ENCODE assay signal across 25 mouse cellular contexts in the genomic region with DNA sequence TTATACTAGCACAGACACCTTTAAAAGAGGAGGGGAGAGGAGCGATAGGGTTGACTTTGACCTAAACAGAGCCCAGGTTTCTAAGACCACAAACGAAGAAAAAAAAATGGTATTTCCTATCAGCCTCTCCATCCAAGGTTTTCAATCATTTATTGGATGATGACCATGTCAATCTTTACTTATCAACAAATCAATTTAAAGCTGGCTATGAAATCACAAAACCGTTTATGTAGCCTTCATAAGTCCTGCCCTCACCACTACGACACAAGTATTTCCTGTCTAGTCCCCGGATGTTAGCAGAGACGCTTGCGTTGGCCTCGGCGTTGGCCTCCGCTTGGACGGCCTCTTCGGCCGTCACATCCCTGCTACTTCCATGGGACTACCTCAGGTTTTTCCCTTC. TPM values are rescaled to one million over a fixed set of nuclear protein-coding genes. Genes with fewer than 3 reads are reported as not detected.
"Had no signal": no experiment of that assay in that cellular context is flagged by ENCODE, and none has a peak within 500 bp of the region (broad histone marks: within the 10 kb centered on the region; RNA-seq: fewer than 3 reads in every experiment).

TSS of gene Gm6268 (plus strand) at position 301 of the 400 bp plus-strand sequence.

- DNase-seq: retina, postnatal 1 day; right cerebral cortex, adult 18-20 months; right cerebral cortex, postnatal 14 days; right cerebral cortex, postnatal 25 days; right cerebral cortex, postnatal 4 days; spleen, adult 18-20 months; thymus, adult 18-20 months; thymus, adult 2 months; thymus, postnatal 14 days; thymus, postnatal 25 days; thymus, postnatal 36 days; thymus, postnatal 4 days had no signal

- H3K4me2 ChIP-seq: neural tube, embryonic 12.5 days; neural tube, embryonic 13.5 days; neural tube, embryonic 15.5 days; stomach, embryonic 15.5 days had no signal

- H3K4me1 ChIP-seq: neural tube, embryonic 12.5 days; neural tube, embryonic 13.5 days; neural tube, embryonic 15.5 days; stomach, embryonic 15.5 days had no signal

- H3K4me3 ChIP-seq: neural tube, embryonic 12.5 days; neural tube, embryonic 13.5 days; neural tube, embryonic 15.5 days; stomach, embryonic 15.5 days had no signal

- H3K27ac ChIP-seq: neural tube, embryonic 12.5 days; neural tube, embryonic 13.5 days; neural tube, embryonic 15.5 days; stomach, embryonic 15.5 days; stomach, postnatal 0 days had no signal

- H3K9ac ChIP-seq: neural tube, embryonic 12.5 days; neural tube, embryonic 13.5 days; neural tube, embryonic 15.5 days; stomach, embryonic 15.5 days had no signal

- H3K36me3 ChIP-seq: neural tube, embryonic 12.5 days; neural tube, embryonic 13.5 days; neural tube, embryonic 15.5 days; stomach, embryonic 15.5 days had no signal

- H3K27me3 ChIP-seq: neural tube, embryonic 12.5 days; neural tube, embryonic 13.5 days; neural tube, embryonic 15.5 days; stomach, embryonic 15.5 days had no signal

- H3K9me3 ChIP-seq: neural tube, embryonic 12.5 days; neural tube, embryonic 13.5 days; neural tube, embryonic 15.5 days; stomach, embryonic 15.5 days had no signal

RNA-seq across cellular contexts. Expression of gene Gm6268, which starts in this region (rescaled TPM):
- polyA plus RNA-seq: neural tube, embryonic 11.5 days; neural tube, embryonic 12.5 days; neural tube, embryonic 13.5 days; neural tube, embryonic 14.5 days; neural tube, embryonic 15.5 days; small intestine, adult 2 months; spleen, adult 2 months; stomach, embryonic 14.5 days; stomach, embryonic 15.5 days; stomach, embryonic 16.5 days; stomach, postnatal 0 days; thymus, adult 2 months; thymus, postnatal 0 days; urinary bladder, adult 2 months had no signal
